Mouse (Mus musculus): Measurements from ENCODE around the gene Dolk.

- TF ChIP-seq CTCF (IDR thresholded peaks at IDR 0.05; ENCODE audit: extremely low read depth, insufficient read length, insufficient replicate concordance, low read depth, low read length): no peak
- no peak for TF ChIP-seq POLR2A (IDR thresholded peaks at IDR 0.05; ENCODE audit: low read depth, low read length)
Observed at GRCm38 (mm10) chr2:30236426-30237198, 49.5 kb downstream of the Dolk start.

Data from small intestine, adult 2 months (tissue).